Mouse (Mus musculus) cerebellum, postnatal 14 days (tissue): ENCODE data around the gene 5730480H06Rik.

Source experiments
- DNase-seq, 2 experiments: peaks; one replicate each; pipeline ENCODE4 v3.0.0; 2021; ENCODE audit warnings: mixed read lengths in 2 of 2

Gene 5730480H06Rik

DNA sequence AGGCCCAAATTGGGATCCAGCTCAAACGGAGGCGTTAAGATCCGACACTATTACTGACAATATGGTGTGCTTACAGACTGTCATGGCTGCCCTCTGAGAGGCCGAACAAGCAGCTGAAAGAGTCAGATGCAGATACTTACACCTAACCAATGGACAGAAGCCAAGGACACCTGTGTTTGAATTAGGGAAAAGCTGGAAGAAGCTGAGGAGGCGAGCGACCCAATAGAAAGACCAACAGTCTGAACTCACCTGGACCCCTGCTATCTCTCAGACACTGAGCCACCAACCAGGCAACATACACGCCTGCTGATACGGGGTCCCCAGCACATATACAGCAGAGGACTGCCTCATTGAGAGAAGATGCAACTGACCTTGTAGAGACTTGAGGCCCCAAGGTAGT lies at the start of gene 5730480H06Rik:
5730480H06Rik (plus strand) TSS at position 301 of the 400 bp plus-strand sequence.
- no peak for DNase-seq

GRCm38 (mm10) chr5:48301186-48301585 lies 26.6 kb upstream of the 5730480H06Rik start:
- no peak for DNase-seq

DNA sequence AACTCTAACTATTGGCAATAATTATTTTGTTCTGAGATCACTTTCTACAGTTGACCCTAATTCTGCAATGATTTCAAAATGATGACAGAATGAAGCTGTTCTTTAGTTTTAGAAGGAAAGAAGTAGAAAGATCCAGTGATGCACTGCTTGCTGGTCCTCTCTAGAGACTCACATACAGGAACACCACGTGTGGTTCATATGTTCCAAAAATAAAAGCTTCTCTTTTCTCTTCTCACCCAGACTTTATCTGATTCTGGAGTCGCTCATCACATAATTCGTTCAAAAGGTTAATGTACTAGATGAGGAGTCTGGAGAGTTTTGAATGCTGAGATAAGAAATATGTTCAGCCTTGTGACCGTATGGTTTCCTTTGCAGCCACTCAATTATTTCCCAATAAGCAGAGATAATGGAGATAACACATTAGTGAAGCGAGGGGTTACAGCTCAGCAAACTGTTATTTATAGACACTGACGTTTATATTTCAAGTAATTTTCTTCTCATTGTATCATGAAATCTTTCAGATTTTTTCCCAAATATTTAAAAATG lies 12.6 kb upstream of the 5730480H06Rik start:
- no peak for DNase-seq

DNA sequence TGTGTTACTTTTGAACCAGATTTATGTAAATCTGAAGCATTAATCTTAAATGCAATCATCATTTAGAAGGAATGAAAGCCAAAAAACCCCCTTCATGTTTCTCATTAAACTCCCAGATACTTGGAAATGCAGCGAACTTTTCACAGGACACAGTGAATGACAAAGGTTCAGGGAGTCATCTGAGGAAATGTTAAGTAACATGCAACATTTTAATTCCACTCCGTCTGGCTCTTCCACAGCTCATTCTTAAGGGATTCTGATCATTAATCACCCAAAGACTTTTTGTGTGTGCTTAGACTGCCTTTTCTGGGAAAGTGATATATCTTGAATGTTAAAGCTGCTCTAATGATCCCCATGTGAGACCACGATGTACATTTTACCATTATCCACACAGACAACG lies 7.2 kb upstream of the 5730480H06Rik start:
- DNase-seq = no peak

- DNase-seq = no peak
These were observed 1.5 kb upstream of the 5730480H06Rik start for GRCm38 (mm10) chr5:48326221-48326620.

DNA sequence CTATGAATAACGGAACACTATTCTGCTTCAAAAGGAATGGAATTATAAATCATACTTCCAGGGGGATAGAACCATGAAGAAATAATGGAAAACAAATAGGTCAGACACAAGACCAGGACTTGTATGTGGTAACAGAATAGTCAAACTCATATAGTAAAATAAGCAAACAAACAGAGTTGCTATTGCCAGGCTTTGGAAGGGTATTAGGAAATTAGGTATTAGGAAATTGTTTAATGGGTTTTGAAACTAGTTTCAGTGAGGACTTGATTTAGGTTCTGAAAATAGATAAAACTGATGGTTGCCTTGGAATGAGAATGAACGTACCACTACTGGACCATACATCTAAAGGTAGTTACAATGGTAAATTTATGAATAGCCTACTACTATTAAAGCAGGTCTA lies 2.0 kb downstream of the 5730480H06Rik start:
- DNase-seq = no peak

DNA sequence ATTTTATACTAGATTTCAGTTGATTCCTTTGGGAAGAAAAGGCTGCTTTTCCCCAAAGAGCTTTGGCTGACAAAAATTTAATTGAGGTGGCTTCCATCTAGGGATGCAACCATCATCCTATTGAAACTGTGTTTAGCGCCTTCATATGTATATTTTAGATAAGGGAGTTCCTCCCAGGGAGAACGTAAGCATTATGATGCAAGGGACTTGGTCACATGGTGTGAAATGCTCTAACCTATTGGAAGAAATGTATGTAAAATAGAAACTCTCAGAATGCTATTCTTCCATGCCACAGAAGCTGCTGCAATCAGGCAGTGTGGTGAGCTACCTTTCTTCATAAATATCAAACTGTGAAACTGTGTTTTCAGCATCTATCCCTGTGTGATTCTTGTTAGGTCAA lies 3.1 kb downstream of the 5730480H06Rik start:
- no peak for DNase-seq

GRCm38 (mm10) chr5:48331441-48331840 lies 3.7 kb downstream of the 5730480H06Rik start:
- DNase-seq = no peak

- no peak for DNase-seq
These were observed 5.7 kb downstream of the 5730480H06Rik start for GRCm38 (mm10) chr5:48333407-48333806.

DNA sequence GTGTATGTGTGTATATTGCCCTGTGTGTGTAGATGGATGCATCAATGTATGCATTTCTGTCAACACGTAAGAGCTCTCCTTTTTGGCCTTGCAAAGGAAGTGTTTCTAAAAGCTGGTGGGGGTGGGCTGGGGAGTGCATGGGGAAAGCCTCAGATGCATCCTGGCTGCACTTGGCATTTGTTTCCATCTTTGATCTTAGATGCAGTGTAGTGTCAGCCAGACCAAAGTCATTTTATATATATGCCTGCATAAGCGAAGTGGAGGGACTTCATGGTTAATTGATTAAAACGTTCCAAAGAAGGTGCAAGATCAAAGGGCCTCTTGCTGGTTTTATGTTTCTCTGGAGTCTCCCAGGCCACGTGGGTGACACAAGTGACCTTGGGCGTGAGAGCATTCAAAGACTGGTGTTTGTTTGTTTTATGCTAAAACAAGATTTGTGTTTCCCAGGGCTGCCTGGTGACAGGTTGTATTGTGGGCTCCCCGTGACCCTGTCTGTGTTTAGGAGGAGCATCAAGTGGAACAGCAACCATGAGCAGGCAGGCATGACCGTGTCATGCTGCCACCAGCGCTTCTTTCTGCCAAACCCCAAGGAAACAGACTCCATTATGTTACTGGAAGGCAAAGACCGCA lies 6.2 kb downstream of the 5730480H06Rik start:
- peak in 1 of 2 experiments; percentile 2 for DNase-seq

DNA sequence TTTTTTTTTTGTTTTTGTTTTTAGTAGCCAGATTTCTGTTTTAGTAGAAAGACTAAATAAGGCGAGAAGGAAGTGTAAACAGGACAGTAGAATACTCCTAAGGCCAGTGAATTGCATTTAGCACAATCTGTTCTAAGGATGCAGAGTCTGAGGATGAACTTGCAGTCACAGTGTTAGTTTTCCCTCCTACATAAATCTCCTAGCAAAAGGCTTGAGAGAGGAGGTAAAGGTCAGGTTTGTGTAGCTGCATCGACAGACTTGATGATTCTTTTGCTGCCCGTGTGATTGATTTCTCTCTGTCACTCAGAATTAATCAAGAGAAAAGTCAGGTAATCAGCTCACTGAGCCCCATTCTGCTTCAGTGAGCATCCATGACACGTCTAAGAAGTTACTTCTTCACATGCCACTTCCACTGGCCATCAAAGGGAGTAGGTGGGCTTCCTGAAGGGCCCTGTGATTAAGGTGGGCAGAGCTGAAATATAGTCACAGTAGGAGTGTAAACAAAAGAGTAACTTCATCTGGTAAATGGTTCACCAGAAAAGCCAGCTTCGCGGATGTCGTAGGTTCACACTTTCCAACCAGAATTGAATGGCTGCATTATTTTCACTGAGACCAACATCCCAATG lies 13.2 kb downstream of the 5730480H06Rik start:
- no peak for DNase-seq

DNA sequence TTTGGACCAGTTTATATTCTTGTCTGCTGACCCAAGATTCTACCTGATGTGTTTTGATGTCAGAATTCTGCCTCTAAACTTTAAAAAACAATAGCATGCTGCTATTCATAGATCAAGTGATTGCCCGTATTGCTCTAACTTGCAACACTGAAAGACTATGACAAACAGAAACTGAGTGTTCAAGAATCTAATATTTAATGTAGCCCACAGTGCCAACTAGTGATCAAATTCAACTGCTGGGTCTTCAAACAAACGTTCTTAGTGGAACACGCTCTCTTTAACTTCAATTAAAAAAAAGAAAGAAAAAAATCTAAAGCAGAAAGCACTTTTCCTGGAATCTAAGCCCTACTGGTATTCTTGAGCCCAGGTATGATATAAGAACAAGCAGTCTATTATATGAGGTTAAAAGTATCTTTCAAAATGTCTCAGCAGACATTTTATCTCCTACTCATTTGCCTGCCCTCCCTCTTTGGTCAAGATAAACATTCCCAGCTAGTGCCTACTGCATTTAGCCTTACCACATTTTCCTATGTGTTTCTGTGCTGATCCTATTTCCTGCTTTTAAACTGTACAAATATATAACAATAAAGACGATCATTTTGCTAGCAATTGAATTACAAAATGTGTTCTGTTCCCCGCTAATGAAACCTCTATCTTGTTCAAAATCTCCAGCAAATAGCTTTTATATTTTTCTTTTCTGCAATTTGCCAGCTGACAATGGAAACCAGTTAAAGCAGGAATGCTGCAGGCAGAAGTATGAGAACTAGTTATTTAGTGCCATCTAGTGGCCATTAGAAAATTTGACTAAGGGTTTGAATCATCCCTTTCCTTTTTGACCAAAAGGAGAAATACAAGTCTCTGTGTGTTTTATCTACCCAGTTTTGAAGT lies 17.6 kb downstream of the 5730480H06Rik start:
- peak in 1 of 2 experiments; percentile 23 for DNase-seq

DNA sequence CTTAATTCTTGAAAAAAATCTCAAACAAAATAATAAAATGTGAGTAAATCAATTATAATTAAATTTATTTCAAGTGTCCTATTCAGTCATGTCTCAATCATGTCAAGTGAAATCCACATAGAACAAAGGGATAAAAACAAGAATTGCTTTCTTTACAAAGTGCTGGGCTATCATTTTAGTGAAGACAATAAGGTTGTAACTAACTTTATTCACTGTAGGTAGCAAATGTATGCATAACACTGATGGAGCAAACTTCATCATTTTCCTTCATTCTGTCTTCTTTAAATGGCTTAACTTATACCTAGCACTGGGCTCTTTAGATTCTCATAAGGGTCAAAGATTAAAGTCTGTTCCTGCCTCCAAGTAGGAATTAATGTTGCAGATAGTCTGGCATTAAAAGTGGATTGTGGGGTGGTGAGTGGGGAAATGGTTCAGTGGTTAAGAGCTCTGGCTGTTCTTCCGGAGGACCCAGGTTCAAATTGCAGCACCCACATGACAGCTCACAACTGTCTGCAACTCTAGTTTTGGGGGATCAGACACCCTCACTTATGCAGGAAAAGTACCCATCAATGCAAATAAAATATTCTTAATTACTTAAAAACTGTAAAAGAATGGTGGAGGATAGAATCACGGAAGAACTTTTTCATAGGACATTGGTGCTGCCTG lies 18.4 kb downstream of the 5730480H06Rik start:
- DNase-seq = no peak

DNA sequence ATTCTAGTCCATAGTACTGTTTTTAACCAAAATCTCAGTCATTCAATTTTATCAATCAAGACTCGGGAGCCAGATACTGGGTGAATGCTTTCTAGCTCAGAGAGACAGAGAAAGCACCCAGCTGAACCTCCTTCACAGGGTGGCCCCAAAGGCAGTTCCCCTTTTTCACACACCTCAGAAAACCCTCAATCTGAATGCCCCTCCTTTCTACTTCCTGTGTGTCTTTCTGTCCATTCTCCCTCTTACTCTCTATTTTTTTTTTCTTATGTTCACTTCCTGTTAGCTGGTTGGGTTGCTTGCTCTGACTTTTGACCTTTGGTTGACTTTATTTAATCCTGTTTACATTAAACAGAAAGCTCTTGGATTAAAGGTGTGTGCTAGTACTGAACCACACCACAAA lies 21.6 kb downstream of the 5730480H06Rik start:
- DNase-seq = no peak

DNA sequence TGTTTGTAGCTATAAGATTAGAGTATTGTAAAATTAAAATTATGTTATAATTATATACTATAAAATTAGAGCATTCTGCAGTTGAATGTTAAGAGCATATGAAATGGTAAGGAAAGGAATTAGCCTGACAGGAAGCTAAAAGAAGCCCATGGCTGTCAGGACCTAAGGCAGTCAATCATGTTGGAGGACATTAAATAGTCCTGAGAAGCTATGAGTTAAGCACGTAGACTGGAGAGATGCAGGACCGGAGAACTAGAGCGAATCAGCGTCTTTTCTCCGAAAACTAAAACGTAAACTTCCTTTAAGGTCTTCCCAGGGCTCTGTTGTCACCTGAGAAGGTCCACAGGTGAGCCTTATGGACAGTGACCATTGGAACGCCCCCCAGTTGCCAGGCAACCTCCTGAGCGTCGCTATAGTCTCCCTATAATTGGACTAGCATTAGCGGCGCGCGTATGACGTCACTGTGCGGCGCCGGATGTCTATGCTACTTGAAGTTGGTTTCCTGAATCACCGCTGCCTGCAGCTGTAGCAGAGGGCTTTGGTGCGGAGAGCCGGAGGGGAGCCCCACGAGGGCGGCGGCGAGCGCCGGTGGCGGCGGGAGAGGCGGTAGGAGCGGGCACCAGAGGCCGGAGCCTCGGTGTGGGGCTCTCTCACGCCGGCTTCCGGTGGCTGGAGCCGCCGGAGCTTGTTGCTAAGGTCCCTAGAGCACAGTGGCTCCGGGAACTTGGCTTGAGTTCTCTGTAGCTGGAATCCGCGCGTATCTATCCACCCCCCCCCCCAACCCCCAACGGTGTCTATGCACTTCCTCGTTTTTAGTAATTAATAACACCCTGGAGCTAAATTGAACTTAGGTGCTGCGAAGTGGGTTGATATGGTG lies 44.4 kb downstream of the 5730480H06Rik start:
- peak; percentile 95 to 97 for DNase-seq

DNA sequence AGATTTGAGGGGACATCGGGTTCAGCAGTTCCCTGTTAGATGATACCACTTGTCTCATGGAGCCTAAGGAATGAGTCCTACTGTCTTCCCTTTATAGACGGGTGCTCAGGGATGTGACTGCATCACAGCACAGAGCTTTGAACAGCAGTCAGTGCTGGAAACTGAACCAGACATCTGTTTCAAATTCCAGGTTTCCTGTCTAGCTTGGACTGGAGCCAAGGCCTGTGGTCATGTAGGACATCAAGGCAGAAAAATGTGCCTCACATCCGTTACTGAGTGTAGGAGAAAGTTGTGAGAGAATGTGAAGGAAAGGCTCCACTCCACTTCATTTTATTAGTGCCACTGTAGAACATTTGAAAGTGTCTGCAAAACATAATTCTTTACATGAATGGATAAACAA lies 74.7 kb downstream of the 5730480H06Rik start:
- peak in 1 of 2 experiments; percentile 16 for DNase-seq

- no peak for DNase-seq
These were observed 80.5 kb downstream of the 5730480H06Rik start for GRCm38 (mm10) chr5:48408276-48408675.

DNA sequence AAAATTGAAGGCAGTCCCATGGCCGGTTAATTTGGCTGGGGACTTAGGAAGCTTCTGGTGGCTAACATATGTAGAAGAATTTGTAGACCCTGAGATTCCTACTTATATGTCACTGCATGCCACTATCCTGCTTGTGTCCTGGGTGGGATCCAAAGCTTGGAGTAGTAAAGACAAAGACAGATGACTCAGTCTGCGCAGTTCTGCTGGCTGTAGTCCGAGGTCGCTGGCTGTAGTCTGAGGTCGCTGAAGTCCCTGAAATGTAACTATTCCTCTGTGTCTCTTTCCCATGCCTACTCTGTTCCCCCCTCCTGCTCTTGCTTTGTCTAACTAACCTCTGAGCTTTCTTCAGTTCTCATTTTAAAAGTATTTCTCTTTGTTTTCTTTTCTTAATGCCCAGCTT lies 82.6 kb downstream of the 5730480H06Rik start:
- DNase-seq = no peak

DNA sequence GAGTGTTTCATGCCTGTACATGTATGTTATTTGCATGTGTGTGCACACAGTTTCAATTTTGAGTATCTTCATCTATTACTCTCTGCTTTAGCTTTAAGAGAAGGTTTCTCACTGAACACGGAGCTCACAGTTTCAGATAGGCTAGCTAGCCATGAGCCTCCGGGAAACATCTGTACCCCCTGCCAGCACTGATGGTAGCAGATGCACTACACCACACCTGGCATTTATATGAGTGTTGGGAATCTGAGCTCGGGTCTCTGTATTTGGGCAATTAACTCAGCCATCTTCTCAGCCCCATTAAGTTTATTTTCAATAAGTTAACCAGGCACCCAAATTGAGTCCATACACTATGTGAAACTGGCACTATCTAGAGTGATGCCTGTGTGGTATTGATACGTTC lies 83.7 kb downstream of the 5730480H06Rik start:
- no peak for DNase-seq

- DNase-seq = no peak
These were observed 84.5 kb downstream of the 5730480H06Rik start for GRCm38 (mm10) chr5:48412261-48412660.

DNA sequence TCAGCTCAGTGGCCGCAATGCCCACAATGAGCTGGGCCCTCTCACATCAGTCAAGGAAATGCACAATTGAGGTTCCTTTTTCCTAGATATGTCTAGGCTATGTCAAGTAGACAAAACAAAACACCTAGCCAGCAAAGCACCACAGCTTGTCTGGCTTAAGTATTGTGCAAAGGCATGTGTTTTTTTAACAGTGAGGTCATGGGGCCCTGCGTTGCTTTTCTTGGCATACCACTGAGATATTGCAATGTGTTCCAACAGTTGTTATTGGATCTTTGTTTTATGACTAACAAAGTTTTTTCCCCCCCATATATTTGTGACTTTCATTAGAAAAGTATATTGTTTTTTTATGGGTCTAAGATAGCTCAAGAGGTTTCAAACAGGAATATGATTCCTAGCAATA lies 92.0 kb downstream of the 5730480H06Rik start:
- no peak for DNase-seq

DNA sequence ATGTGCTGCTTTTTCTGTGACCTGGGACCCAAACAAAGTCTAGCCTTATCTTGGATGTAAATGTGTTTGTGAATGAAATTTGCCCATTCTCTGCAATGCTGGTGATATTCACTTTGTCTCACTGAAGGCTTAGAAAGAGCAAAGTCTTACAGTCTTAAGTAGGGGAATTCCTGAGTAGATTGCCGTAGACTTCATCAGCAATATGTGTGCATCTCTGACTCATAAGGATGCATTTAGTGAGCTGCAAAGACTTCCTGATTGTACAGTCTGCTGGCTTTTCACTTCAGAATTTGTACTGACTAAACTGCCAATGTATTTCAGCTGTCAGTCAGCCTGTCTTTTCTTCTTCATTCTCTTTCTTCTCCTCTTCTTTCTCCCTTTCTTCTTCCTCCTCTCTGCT lies 94.2 kb downstream of the 5730480H06Rik start:
- no peak for DNase-seq
